Mouse (Mus musculus) fat pad, adult 2 months (tissue): Measurements from ENCODE around the gene Dennd4b.
A peak's percentile ranks its signal among the peaks of the same experiment; 100 is the strongest.
"Not testable (repeated sequence)": the region's sequence is repeated elsewhere in the genome, so short reads cannot be mapped to it uniquely, and the experiment has no call there.

Experiments used
- DNase-seq: peaks from one replicate; pipeline ENCODE4 v3.0.0-alpha.2; 2011; ENCODE audit warnings: low read depth, low spot score; ENCODE audit errors: extremely low read depth

Gene Dennd4b

GRCm38 (mm10) chr3:90265034-90265931, at the start of gene Dennd4b:
TSS of gene Dennd4b (plus strand) at chr3:90265185.
- DNase-seq: no peak

GRCm38 (mm10) chr3:90215825-90216380, 49.1 kb upstream of the Dennd4b start:
- DNase-seq: no peak

GRCm38 (mm10) chr3:90220088-90220487, 44.9 kb upstream of the Dennd4b start:
- DNase-seq: no peak

- no peak for DNase-seq
Measured at GRCm38 (mm10) chr3:90220531-90220951, 44.4 kb upstream of the Dennd4b start.

GRCm38 (mm10) chr3:90221123-90221522, 43.9 kb upstream of the Dennd4b start:
- no peak for DNase-seq

- no peak for DNase-seq
Measured at GRCm38 (mm10) chr3:90222455-90222854, 42.5 kb upstream of the Dennd4b start.

GRCm38 (mm10) chr3:90222941-90223340, 42.0 kb upstream of the Dennd4b start:
- no peak for DNase-seq

GRCm38 (mm10) chr3:90224331-90224730, 40.7 kb upstream of the Dennd4b start:
- no peak for DNase-seq

- no peak for DNase-seq
Measured at GRCm38 (mm10) chr3:90231075-90231474, 33.9 kb upstream of the Dennd4b start.

- peak; percentile 52 for DNase-seq
Measured at GRCm38 (mm10) chr3:90231507-90232333, 33.3 kb upstream of the Dennd4b start, which contains the start of gene Jtb. TSS of gene Jtb (plus strand) at chr3:90231597.

GRCm38 (mm10) chr3:90241251-90241650, 23.7 kb upstream of the Dennd4b start:
- no peak for DNase-seq

GRCm38 (mm10) chr3:90241669-90242358, 23.2 kb upstream of the Dennd4b start:
- DNase-seq: no peak

- no peak for DNase-seq
Measured at GRCm38 (mm10) chr3:90242984-90243775, 21.8 kb upstream of the Dennd4b start, which contains the start of gene Creb3l4. TSS of gene Creb3l4 (minus strand) at chr3:90243512.

- DNase-seq: no peak
Measured at GRCm38 (mm10) chr3:90245406-90245805, 19.6 kb upstream of the Dennd4b start.

- peak; percentile 50 for DNase-seq
Measured at GRCm38 (mm10) chr3:90247630-90247959, 17.4 kb upstream of the Dennd4b start.

GRCm38 (mm10) chr3:90247960-90248745, 16.8 kb upstream of the Dennd4b start, which contains the start of gene Slc39a1:
TSS of gene Slc39a1 (plus strand) at chr3:90248172.
- no peak for DNase-seq

GRCm38 (mm10) chr3:90248746-90249100, 16.3 kb upstream of the Dennd4b start:
- DNase-seq: no peak

GRCm38 (mm10) chr3:90250791-90251190, 14.2 kb upstream of the Dennd4b start:
- DNase-seq: peak; percentile 57

GRCm38 (mm10) chr3:90251731-90252226, 13.2 kb upstream of the Dennd4b start:
- not testable (repeated sequence) for DNase-seq
